Mouse (Mus musculus): ENCODE data around the gene Slc37a3. TPM values are rescaled to one million over a fixed set of nuclear protein-coding genes. Genes with fewer than 3 reads are reported as not detected.
A peak's percentile ranks its signal among the peaks of the same experiment; 100 is the strongest.
"Not testable (repeated sequence)": the region's sequence is repeated elsewhere in the genome, so short reads cannot be mapped to it uniquely, and the experiment has no call there.

The Slc37a3 gene
- 32.3 and 36.5 TPM in 2 replicates for total RNA-seq (2021)
- long read RNA-seq, experiment 1, full-length matches to known transcripts, result 22 of 28 reads
- long read RNA-seq, experiment 1, partial matches to known transcripts, result 1 of 28 reads
- long read RNA-seq, experiment 1, other reads (novel, unspliced or antisense), result 5 of 28 reads
- long read RNA-seq, experiment 2, full-length matches to known transcripts, result 13 of 24 reads
- long read RNA-seq, experiment 2, partial matches to known transcripts, result 1 of 24 reads
- long read RNA-seq, experiment 2, other reads (novel, unspliced or antisense), result 10 of 24 reads

DNA sequence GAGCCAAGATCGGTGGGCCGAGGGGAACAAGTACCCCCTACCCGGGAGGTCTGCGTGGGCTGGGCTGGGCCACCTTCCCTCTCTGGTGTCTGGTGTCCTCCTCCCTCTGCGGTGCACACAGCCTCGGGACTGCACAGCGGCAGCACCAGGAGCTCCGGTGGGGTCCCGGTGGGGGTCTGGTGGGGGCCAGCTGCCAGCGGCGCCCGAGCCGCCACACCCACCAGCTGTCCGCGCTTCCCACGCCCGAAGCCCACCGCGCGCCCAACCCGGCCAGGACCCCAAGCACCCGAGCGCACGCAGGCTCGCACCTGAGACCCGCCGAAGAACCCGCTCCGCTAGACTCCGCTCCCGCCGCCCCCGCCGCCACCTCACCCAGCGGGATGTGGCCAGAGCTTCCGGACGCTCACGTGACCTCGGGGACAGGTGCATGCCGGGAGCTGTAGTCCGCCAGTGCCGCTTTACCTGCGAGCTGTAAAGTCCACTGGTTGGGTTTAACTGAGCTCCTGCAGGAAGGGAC is at the start of gene Slc37a3:
TSS of gene Slc37a3 (minus strand) at position 365 of the 517 bp plus-strand sequence.
- peak; percentile 93 for DNase-seq

GRCm38 (mm10) chr6:39426725-39427124 is 49.2 kb upstream of the Slc37a3 start:
- no peak for DNase-seq

- DNase-seq, result no peak
These were observed 47.7 kb upstream of the Slc37a3 start for GRCm38 (mm10) chr6:39425181-39425580.

GRCm38 (mm10) chr6:39423686-39424085 is 46.2 kb upstream of the Slc37a3 start:
- no peak for DNase-seq

GRCm38 (mm10) chr6:39423130-39423551 is 45.7 kb upstream of the Slc37a3 start:
- no peak for DNase-seq

GRCm38 (mm10) chr6:39420867-39421266 is 43.4 kb upstream of the Slc37a3 start:
- no peak for DNase-seq

GRCm38 (mm10) chr6:39419851-39420721 is 42.6 kb upstream of the Slc37a3 start, which contains the start of gene Mkrn1:
Gene Mkrn1 (minus strand): TSS chr6:39420462.
- peak; percentile 83 for DNase-seq

DNA sequence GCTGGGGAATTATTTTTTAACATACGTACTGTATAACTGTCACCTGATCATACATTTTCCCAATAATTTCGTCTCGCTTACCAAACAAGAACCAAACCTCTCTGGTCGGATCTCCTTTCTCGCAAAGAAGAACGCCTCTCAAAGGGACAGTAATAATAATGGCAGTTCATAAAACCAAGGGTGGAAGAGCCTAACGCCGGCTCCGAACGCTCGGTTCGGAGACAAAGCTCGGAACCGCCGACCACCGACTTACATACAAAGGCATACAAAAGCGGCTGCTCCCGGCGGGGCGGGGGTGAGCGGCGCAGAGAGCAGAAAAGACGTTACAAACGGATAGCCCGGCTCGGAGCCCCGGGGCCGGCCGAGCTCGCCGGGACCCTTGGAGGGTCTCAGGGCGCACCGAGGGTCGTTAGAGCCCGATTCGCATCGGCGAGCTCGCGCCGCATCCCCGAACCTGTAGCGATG is 41.9 kb upstream of the Slc37a3 start:
- DNase-seq, result no peak

- not testable (repeated sequence) for DNase-seq
These were observed 39.2 kb upstream of the Slc37a3 start for GRCm38 (mm10) chr6:39416654-39417053.

- DNase-seq, result peak; percentile 86
These were observed 38.3 kb upstream of the Slc37a3 start for GRCm38 (mm10) chr6:39415762-39416161.

GRCm38 (mm10) chr6:39414106-39414505 is 36.6 kb upstream of the Slc37a3 start:
- DNase-seq, result no peak

GRCm38 (mm10) chr6:39406480-39406879 is 29.0 kb upstream of the Slc37a3 start:
- no peak for DNase-seq

- DNase-seq, result no peak
These were observed 25.7 kb upstream of the Slc37a3 start for GRCm38 (mm10) chr6:39403136-39403535.

DNA sequence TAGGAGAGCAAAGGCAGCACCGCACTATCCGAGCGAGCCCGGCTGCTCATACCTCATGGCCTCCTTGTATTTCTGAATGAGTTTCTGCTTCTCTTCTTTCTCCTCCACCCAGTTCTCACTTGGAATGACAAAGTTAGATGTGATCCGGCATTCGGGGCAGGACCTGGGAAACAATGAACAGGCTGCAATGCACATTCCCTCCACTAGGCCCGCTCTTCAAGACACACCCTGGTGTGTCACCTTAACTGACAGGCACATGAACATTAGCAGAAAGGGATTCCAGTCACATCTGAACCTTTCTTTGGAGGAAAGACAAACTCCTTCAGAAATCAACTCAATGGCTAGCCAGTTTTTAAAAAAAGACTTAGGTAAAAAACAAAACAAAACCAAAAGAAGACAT is 22.9 kb upstream of the Slc37a3 start:
- DNase-seq, result peak; percentile 35

- no peak for DNase-seq
These were observed 20.9 kb upstream of the Slc37a3 start for GRCm38 (mm10) chr6:39398342-39398741.

DNA sequence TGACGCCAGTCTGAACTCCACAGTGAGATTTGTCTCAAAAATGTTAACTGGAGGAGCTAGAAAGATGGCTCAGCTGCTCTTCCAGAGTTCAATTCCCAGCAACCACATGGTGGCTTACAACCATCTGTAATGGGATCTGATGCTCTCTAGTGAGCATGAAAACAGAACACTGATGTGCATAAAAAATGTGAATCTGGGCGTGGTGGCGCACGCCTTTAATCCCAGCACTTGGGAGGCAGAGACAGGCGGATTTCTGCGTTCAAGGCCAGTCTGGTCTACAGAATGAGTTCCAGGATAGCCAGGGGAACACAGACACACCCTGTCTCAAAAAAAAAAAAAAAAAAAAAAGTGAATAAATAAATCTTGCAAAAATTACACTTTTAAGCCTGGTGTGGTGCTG is 19.6 kb upstream of the Slc37a3 start:
- no peak for DNase-seq

DNA sequence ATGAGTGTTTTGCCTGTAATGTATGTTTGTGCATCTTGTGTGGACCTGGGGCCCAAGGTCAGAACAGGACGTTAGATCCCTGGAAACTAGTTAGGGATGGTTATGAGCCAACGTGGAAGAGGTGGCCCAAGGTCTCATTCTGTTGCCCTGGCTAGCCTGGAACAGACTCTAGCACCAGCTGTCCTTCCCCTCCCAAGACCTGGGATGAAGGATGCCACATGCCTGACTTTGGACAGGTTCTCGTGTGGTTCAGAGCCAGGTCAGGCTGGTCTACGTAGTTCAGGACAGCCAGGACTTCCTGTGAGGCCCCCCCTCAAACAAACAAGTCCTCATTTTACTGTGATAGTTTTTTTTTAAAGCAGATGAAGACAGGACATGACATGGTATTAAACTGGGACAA is 18.4 kb upstream of the Slc37a3 start:
- no peak for DNase-seq

DNA sequence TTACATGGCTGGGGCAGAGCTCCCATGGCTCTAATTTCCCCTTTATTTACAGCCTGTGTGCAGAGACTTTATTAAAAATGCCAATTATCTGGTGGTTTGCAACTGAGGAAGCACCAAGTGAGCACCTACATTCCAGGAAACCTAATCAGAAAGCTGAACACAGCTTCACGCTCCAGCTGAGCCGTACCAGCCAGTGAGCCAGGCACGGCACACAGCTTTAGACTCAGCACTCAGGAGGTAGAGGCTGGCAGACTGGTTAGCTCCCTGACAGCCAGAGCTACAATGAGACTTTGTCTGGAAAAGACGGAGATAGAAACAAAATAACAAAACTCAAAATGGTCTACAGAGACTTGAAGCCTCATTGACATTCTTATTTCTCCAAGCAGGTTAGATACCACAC is 18.0 kb upstream of the Slc37a3 start:
- no peak for DNase-seq

DNA sequence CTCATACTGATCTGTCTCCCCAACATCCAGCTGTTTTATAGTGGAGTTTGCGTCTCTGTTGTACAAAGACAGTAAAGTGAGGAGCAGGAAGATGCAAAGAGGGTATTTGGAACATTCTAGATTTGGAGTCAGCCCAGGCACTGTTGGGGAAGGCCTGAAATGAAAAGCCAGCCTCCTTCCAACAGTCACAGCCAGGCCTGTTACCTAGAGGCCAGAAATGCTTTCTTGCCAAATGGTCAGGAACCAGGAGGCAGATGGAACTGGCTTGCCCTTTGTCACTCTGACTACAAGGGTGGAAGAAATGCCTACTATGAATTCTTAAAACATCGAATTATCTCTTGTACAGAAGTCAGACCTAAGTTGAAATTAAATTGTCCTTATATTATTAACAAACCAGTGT is 12.5 kb upstream of the Slc37a3 start:
- DNase-seq, result no peak

DNA sequence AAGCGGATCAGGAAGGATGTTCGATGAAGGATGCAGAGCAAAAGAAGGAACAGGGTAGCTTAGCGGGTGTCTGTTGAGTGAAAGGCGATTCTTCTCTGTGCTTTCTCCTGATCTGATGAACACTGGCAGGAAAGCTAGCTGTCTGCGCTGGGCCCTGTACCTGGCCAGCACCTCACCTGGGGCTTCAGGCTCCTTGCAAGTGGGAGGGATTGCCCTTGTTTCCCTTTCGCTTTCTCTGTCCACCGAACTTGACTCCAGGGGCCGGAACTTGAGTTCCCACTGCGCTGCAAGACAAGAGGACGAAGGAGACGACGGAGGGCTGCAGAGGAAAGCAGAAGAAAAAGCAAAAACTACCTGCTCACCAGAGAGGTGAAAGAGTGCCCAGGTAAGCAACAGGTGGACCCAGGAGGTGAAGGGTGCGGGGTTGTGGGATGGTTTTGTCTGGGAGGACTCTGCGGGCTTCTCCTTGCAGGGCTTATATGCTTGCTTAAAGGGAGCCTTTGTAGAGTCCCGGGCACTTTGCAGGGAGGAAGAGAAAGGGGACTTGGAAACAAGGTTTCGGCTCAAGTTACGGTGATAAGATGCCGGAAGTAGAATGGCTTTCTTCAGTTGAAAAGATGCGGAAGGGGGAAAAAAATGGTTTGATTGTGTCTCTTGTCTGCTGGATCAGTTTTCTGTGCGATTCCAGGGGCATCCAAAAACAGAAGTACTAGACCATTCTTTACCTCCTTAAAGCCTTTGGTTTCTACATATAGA is 3.8 kb upstream of the Slc37a3 start, which contains the start of gene Rab19:
TSS of gene Rab19 (plus strand) at position 51 of the 756 bp plus-strand sequence.
- DNase-seq, result peak; percentile 54

DNA sequence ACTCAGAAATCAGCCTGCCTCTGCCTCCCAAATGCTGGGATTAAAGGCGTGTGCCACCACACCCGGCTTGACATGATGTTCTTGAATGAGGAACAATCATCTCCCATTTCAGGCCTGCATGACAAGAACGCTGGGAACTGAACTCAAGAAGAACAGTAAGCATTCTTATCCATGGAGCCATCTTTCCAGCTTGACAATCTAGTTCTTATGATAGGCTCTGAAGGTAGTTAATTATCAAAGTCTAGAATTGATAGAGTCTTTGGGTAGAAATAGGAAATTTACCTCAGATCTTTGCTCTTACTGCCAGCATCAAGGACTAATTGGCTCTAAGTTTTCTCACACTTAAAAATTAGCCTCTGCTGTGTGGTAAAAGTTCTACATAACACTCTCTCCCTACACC is 2.8 kb upstream of the Slc37a3 start:
- DNase-seq, result no peak

- DNase-seq, result peak; percentile 9
These were observed 2.3 kb upstream of the Slc37a3 start for GRCm38 (mm10) chr6:39379749-39380148.
